Mouse (Mus musculus) monocyte, adult 2 months (primary cell): Measurements from ENCODE around the gene Wdr45b.
"Not testable (repeated sequence)": the region's sequence is repeated elsewhere in the genome, so short reads cannot be mapped to it uniquely, and the experiment has no call there.

Source experiments
- DNase-seq, 2 experiments: peaks; one replicate each; pipeline ENCODE4 v3.0.0; 2022; ENCODE audit warnings: low spot score in 2 of 2, low read depth in 1 of 2

The Wdr45b gene

GRCm38 (mm10) chr11:121328619-121329018 is 25.6 kb downstream of the Wdr45b start:
- DNase-seq, result no peak

DNA sequence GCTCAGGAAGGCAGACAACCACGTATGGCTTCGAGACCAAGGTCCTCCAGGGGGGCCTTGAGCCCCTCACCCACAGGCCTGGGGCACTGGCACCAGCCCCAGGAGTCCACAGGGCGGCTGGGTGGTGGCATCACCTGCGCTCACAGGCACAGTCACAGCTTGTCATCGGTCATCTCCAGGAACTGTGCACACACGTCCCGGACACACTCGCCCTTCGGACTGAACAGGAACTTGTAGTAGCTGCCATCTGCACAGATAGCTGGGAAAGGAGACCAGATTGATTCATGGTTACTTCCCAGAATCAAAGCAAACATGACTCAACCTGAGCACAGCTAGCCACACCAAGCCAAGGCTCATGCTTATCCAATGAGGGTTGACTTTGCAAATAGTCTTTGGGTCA is 26.0 kb downstream of the Wdr45b start:
- DNase-seq, result no peak

DNA sequence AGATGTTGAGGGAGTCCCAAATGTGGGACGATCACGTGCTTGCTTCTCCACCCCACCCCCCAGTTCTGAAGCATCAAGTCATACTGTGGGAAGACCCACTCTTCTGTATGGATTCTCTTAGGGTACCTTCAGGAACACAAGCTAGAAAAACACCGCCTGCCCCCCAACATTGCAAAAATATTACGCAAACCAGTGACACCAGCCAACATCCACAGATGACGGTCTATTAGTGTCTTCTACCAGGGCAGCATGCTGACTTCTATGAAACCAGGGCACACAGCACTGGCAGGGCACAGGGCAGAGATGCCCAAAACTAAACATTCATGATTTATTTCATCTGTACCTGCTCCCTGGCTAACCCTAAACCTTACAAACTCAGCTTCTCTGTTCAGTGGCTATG is 27.6 kb downstream of the Wdr45b start:
- DNase-seq, result no peak

- no peak for DNase-seq
Observed at GRCm38 (mm10) chr11:121326034-121326433, 28.2 kb downstream of the Wdr45b start.

DNA sequence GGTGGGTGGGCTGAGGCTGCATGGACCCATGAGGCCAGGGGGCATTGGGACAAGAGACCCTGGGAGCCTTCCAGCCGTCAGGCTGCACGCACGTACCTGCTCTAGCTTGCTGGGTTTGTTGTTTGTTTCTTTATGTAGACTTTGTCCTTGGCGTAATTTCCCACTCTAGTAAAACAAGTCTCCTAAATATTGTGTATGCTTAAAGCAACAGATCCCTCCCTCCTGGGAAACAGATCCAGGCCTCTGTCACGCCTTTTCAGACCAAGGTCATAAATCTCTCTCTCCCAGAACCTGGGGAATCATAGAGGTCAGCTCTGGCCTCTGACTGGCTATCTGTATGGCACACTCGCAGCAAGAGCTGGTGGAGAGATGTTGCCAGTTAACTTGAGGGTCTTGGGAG is 46.5 kb downstream of the Wdr45b start:
- DNase-seq, result not testable (repeated sequence)

- DNase-seq, result no peak
Observed at GRCm38 (mm10) chr11:121306608-121307007, 47.6 kb downstream of the Wdr45b start.

GRCm38 (mm10) chr11:121305371-121305770 is 48.9 kb downstream of the Wdr45b start:
- no peak for DNase-seq

DNA sequence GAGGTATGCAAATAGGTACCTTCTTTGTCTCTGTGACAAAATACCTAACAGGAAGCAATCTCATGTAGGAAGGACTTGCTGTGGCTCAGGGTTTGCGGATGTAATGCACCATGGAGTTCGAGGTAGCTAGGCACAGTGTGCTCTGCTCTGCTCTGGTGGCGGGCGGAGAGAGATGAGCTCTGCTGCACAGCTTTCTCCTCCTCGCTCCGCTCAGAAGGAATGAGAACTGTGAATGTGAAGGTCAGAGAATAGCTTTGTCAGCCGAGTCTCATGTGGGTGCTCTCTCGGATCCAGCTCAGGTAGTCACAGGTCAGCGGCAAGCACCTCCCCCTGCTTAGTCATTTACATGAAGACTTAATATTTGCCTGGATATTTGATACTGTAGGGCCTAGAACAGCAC is 54.0 kb downstream of the Wdr45b start:
- DNase-seq, result no peak

DNA sequence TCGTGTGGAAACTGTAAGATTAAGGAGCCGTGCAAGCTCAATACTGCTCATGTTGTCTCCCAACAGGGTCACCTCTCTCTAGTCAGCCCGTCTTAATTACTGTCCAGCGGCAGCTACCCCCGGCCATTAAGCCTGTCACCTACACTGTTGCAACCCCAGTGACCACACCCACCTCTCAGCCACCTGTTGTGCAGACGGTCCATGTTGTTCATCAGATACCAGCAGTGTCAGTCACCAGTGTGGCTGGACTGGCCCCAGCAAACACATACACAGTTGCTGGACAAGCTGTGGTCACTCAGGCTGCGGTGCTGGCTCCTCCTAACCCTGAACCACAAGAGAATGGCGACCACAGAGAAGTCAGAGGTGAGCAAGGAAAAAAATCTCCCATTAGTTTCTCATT is 55.8 kb downstream of the Wdr45b start:
- no peak for DNase-seq

DNA sequence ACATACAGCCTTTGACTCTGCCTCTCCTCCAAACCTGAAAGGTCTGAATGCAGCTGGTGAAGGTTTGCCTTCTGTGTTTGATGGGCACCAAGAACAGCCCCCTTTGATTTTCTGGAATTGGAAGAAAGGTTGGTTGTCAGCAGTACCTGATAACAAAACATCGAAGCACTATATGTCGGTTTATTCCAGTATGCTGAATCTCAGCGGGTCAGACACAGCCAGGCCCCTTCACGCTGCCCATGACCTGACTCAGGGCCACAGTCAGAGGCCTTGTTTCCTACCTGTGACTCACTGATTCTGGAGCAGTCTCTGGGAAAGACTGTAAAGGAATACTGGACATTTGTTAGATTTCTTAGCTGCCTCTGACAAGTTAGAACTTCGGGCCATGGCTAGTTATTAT is 59.5 kb downstream of the Wdr45b start:
- no peak for DNase-seq

- no peak for DNase-seq
Observed at GRCm38 (mm10) chr11:121289859-121290258, 64.4 kb downstream of the Wdr45b start.

DNA sequence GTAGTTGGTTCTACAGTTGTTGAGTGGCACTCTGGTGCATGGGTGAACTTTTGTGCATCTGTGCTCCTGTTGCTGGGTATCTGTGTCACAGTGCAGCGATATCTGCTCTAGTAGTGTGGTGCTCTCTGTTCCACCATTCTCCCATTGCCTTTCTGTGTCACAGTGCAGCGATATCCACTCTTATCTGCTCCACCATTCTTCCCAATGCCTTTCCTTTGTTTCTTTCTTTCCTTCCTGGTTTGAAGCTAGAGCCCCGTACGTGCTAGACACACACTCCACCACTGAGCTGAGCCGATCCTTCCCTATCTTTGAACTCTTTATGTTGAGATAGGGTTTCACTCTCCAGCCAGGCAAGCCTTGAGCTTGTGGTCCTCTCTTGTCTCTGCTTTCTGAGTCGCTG is 71.3 kb downstream of the Wdr45b start:
- DNase-seq, result no peak

- no peak for DNase-seq
Observed at GRCm38 (mm10) chr11:121278011-121278410, 76.2 kb downstream of the Wdr45b start.

DNA sequence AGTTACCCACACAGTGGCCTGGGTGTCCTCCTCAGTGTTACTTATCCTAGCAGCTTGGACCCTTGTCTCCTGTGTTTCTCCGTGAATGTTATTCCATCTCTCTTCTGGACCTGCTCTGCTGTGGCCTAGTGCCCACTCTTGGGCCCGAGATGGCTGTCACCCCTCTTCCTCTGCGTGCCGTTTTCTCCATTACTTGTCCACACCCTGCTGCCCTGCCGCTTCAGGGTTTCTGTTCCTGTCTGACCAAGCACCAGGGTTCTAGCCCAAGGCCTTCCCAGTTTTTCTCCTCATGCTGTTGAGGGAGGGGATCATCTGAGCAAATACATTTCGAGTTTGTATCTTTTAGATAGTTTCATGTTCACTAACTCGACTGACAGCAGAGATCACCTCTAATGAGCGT is 76.7 kb downstream of the Wdr45b start:
- DNase-seq, result no peak
